Mouse (Mus musculus) lung, embryonic 15.5 days (tissue): Measurements from ENCODE around the gene Ttll11. TPM values are rescaled to one million over a fixed set of nuclear protein-coding genes. Genes with fewer than 3 reads are reported as not detected.

ENCODE experiments used
- ATAC-seq: fragments of 200-750 bp; cut with Nextera tagmentation; 2 replicates; pipeline ENCODE4 v1.8.0; 2017; ENCODE audit warnings: moderate number of reproducible peaks, borderline replicate concordance; ENCODE audit not compliant: low FRiP score, low TSS enrichment; ENCODE audit errors: extremely low read depth
- H3K27ac ChIP-seq: fragments of 300-500 bp; sonication (generic); 2 replicates; pipeline ENCODE4 v1.5.1; 2015; ENCODE audit warnings: moderate library complexity, mild to moderate bottlenecking, inconsistent platforms
- H3K27me3 ChIP-seq: fragments of 300-500 bp; sonication (generic); 2 replicates; pipeline ENCODE4 v1.6.1; 2015; ENCODE audit warnings: inconsistent platforms
- H3K36me3 ChIP-seq: fragments of 300-500 bp; sonication (generic); 2 replicates; pipeline ENCODE4 v1.6.1; 2015; ENCODE audit warnings: inconsistent platforms
- H3K4me1 ChIP-seq: fragments of 300-500 bp; sonication (generic); 2 replicates; pipeline ENCODE4 v1.6.1; 2015; ENCODE audit warnings: inconsistent platforms
- H3K4me2 ChIP-seq: fragments of 300-500 bp; sonication (generic); 2 replicates; pipeline ENCODE4 v1.6.1; 2015; ENCODE audit warnings: inconsistent platforms, mild to moderate bottlenecking, moderate library complexity
- H3K4me3 ChIP-seq: fragments of 300-500 bp; sonication (generic); 2 replicates; pipeline ENCODE4 v1.5.1; 2015; ENCODE audit warnings: mild to moderate bottlenecking, inconsistent platforms
- H3K9ac ChIP-seq: fragments of 300-500 bp; sonication (generic); 2 replicates; pipeline ENCODE4 v1.6.1; 2015; ENCODE audit warnings: inconsistent platforms
- H3K9me3 ChIP-seq: fragments of 300-500 bp; sonication (generic); 2 replicates; pipeline ENCODE4 v1.6.1; 2016; ENCODE audit warnings: inconsistent platforms
- WGBS: fragments of 180-500 bp; shearing (Covaris S2); methylation state at CpG from one replicate; pipeline ENCODE4 v1.1.7; 2015; 5-methylcytosine and 5-hydroxymethylcytosine counted together
- polyA plus RNA-seq: library from polyadenylated mRNA; unstranded; fragments of >200 nt; fragmentation: Nextera tagmentation; extraction: Ambion mirVana; gene quantifications from 2 replicates; pipeline ENCODE4 v1.2.1, GENCODE M21; 2015

Ttll11 gene
- polyA plus RNA-seq, 1 experiment from 2014 or later, result 0.77 TPM

GRCm38 (mm10) chr2:35897125-35897524 lies 82.6 kb downstream of the Ttll11 start:
- Histone ChIP-seq H3K9me3 (no peaks in the 10 kb centered on the region), H3K4me2 (no peak overlapping the region), H3K36me3 (no peaks in the 10 kb centered on the region), H3K4me1 (no peaks in the 10 kb centered on the region), H3K27me3 (no peaks in the 10 kb centered on the region), H3K4me3 (no peak overlapping the region), H3K9ac (no peak overlapping the region), H3K27ac (no peak overlapping the region)
- WGBS, result 74% methylated on average over 2 of the region's 2 CpGs
- ATAC-seq, result no peak

- Histone ChIP-seq H3K9me3 (no peaks in the 10 kb centered on the region), H3K4me3 (no peak overlapping the region), H3K4me2 (no peak overlapping the region), H3K9ac (no peak overlapping the region), H3K36me3 (no peaks in the 10 kb centered on the region), H3K4me1 (no peaks in the 10 kb centered on the region), H3K27me3 (no peaks in the 10 kb centered on the region), H3K27ac (no peak overlapping the region)
- no peak for ATAC-seq
- WGBS, result 48% methylated on average over 2 of the region's 2 CpGs
Measured at GRCm38 (mm10) chr2:35894512-35894911, 85.2 kb downstream of the Ttll11 start.

GRCm38 (mm10) chr2:35890635-35891034 lies 89.1 kb downstream of the Ttll11 start:
- Histone ChIP-seq H3K36me3 (no peaks in the 10 kb centered on the region), H3K4me2 (no peak overlapping the region), H3K9me3 (no peaks in the 10 kb centered on the region), H3K9ac (no peak overlapping the region), H3K27ac (no peak overlapping the region), H3K27me3 (no peaks in the 10 kb centered on the region), H3K4me1 (no peaks in the 10 kb centered on the region), H3K4me3 (no peak overlapping the region)
- ATAC-seq, result no peak
- 79% methylated on average over 3 of the region's 3 CpGs for WGBS

GRCm38 (mm10) chr2:35889776-35890175 lies 89.9 kb downstream of the Ttll11 start:
- 58% methylated on average over 2 of the region's 2 CpGs for WGBS
- H3K4me3 ChIP-seq, result no peak overlapping the region

GRCm38 (mm10) chr2:35884296-35884695 lies 95.4 kb downstream of the Ttll11 start:
- H3K9me3 ChIP-seq, result no peaks in the 10 kb centered on the region
- no peak overlapping the region for H3K27ac ChIP-seq
- H3K9ac ChIP-seq, result no peak overlapping the region
- 19% methylated on average over 7 of the region's 7 CpGs for WGBS
- H3K36me3 ChIP-seq, result no peaks in the 10 kb centered on the region
- H3K27me3 ChIP-seq, result no peaks in the 10 kb centered on the region
- H3K4me1 ChIP-seq, result peaks cover 22% of the 10 kb centered on the region
- H3K4me3 ChIP-seq, result no peak overlapping the region
- H3K4me2 ChIP-seq, result no peak overlapping the region
- ATAC-seq, result no peak

More at GRCm38 (mm10) chr2:35889776-35890175, 89.9 kb downstream of the Ttll11 start:
- Histone ChIP-seq H3K9ac (no peak overlapping the region), H3K36me3 (no peaks in the 10 kb centered on the region), H3K4me1 (no peaks in the 10 kb centered on the region), H3K4me2 (no peak overlapping the region), H3K9me3 (no peaks in the 10 kb centered on the region), H3K27me3 (no peaks in the 10 kb centered on the region), H3K27ac (no peak overlapping the region)
- no peak for ATAC-seq

GRCm38 (mm10) chr2:35882336-35882987 lies 97.3 kb downstream of the Ttll11 start:
- 30% methylated on average over 9 of the region's 9 CpGs for WGBS
- ATAC-seq, result no peak
- H3K4me1 ChIP-seq, result peaks cover 22% of the 10 kb centered on the region
- H3K36me3 ChIP-seq, result no peaks in the 10 kb centered on the region
- H3K9ac ChIP-seq, result no peak overlapping the region
- H3K4me2 ChIP-seq, result no peak overlapping the region
- no peak overlapping the region for H3K27ac ChIP-seq
- no peak overlapping the region for H3K4me3 ChIP-seq
- H3K27me3 ChIP-seq, result no peaks in the 10 kb centered on the region
- no peaks in the 10 kb centered on the region for H3K9me3 ChIP-seq

- Histone ChIP-seq H3K36me3 (no peaks in the 10 kb centered on the region), H3K4me3 (no peak overlapping the region), H3K9me3 (no peaks in the 10 kb centered on the region), H3K9ac (no peak overlapping the region), H3K27ac (no peak overlapping the region), H3K4me1 (peaks cover 22% of the 10 kb centered on the region), H3K27me3 (no peaks in the 10 kb centered on the region), H3K4me2 (no peak overlapping the region)
- ATAC-seq, result no peak
- 72% methylated on average over 9 of the region's 9 CpGs for WGBS
Measured at GRCm38 (mm10) chr2:35881896-35882295, 97.8 kb downstream of the Ttll11 start.

GRCm38 (mm10) chr2:35880362-35880761 lies 99.4 kb downstream of the Ttll11 start:
- Histone ChIP-seq H3K27ac (no peak overlapping the region), H3K27me3 (no peaks in the 10 kb centered on the region), H3K9me3 (no peaks in the 10 kb centered on the region), H3K4me2 (no peak overlapping the region), H3K9ac (no peak overlapping the region), H3K4me1 (peaks cover 22% of the 10 kb centered on the region), H3K4me3 (no peak overlapping the region), H3K36me3 (no peaks in the 10 kb centered on the region)
- 57% methylated on average over 7 of the region's 7 CpGs for WGBS
- no peak for ATAC-seq

- ATAC-seq, result no peak
- Histone ChIP-seq H3K4me3 (no peak overlapping the region), H3K4me2 (no peak overlapping the region), H3K27me3 (no peaks in the 10 kb centered on the region), H3K9me3 (no peaks in the 10 kb centered on the region), H3K4me1 (peaks cover 22% of the 10 kb centered on the region), H3K9ac (no peak overlapping the region), H3K27ac (no peak overlapping the region), H3K36me3 (no peaks in the 10 kb centered on the region)
- WGBS, result 72% methylated on average over 4 of the region's 4 CpGs
Measured at GRCm38 (mm10) chr2:35879887-35880286, 99.8 kb downstream of the Ttll11 start.

- Histone ChIP-seq H3K9me3 (no peaks in the 10 kb centered on the region), H3K4me1 (peaks cover 17% of the 10 kb centered on the region), H3K4me3 (no peak overlapping the region), H3K27ac (no peak overlapping the region), H3K36me3 (no peaks in the 10 kb centered on the region), H3K9ac (no peak overlapping the region), H3K4me2 (no peak overlapping the region), H3K27me3 (no peaks in the 10 kb centered on the region)
- no peak for ATAC-seq
- WGBS, result 95% methylated on average over 3 of the region's 3 CpGs
Measured at GRCm38 (mm10) chr2:35878506-35878905, 101.2 kb downstream of the Ttll11 start.

GRCm38 (mm10) chr2:35875572-35875971 lies 104.1 kb downstream of the Ttll11 start:
- H3K9me3 ChIP-seq, result no peaks in the 10 kb centered on the region
- H3K36me3 ChIP-seq, result no peaks in the 10 kb centered on the region
- ATAC-seq, result no peak
- no peak overlapping the region for H3K9ac ChIP-seq
- H3K27ac ChIP-seq, result no peak overlapping the region
- no peak overlapping the region for H3K4me3 ChIP-seq
- 59% methylated on average over 7 of the region's 7 CpGs for WGBS
- H3K4me2 ChIP-seq, result no peak overlapping the region
- H3K27me3 ChIP-seq, result no peaks in the 10 kb centered on the region
- no peaks in the 10 kb centered on the region for H3K4me1 ChIP-seq

- WGBS, result 69% methylated on average over 8 of the region's 8 CpGs
- H3K9me3 ChIP-seq, result no peaks in the 10 kb centered on the region
- no peak for ATAC-seq
Measured at GRCm38 (mm10) chr2:35874421-35874820, 105.3 kb downstream of the Ttll11 start.

GRCm38 (mm10) chr2:35869165-35869564 lies 110.5 kb downstream of the Ttll11 start:
- H3K4me1 ChIP-seq, result no peaks in the 10 kb centered on the region
- H3K27ac ChIP-seq, result no peak overlapping the region
- no peaks in the 10 kb centered on the region for H3K27me3 ChIP-seq
- WGBS, result 54% methylated on average over 2 of the region's 2 CpGs
- H3K4me3 ChIP-seq, result no peak overlapping the region
- no peaks in the 10 kb centered on the region for H3K9me3 ChIP-seq
- H3K9ac ChIP-seq, result no peak overlapping the region
- no peaks in the 10 kb centered on the region for H3K36me3 ChIP-seq
- no peak overlapping the region for H3K4me2 ChIP-seq
- ATAC-seq, result no peak

More at GRCm38 (mm10) chr2:35874421-35874820, 105.3 kb downstream of the Ttll11 start:
- Histone ChIP-seq H3K9ac (no peak overlapping the region), H3K36me3 (no peaks in the 10 kb centered on the region), H3K4me1 (no peaks in the 10 kb centered on the region), H3K4me3 (no peak overlapping the region), H3K4me2 (no peak overlapping the region), H3K27ac (no peak overlapping the region), H3K27me3 (no peaks in the 10 kb centered on the region)
